Mouse (Mus musculus) limb, embryonic 14.5 days (tissue): ENCODE results near the gene Trim8. TPM values are rescaled to one million over a fixed set of nuclear protein-coding genes. Genes with fewer than 3 reads are reported as not detected.

Experiments used
- ATAC-seq: fragments of 200-750 bp; cut with Nextera tagmentation; 2 replicates; pipeline ENCODE4 v1.8.0; 2017; ENCODE audit warnings: low read depth, moderate number of reproducible peaks, moderate TSS enrichment; ENCODE audit not compliant: low FRiP score
- DNase-seq: peaks from one replicate; pipeline ENCODE4 v3.0.0-alpha.2; 2015; ENCODE audit warnings: low spot score
- H3K27ac ChIP-seq: fragments of 300-500 bp; sonication (generic); replicated peaks from 2 replicates; pipeline ENCODE4 v1.5.1; 2014; ENCODE audit warnings: low read depth, mild to moderate bottlenecking, low read length, moderate library complexity, mixed read lengths
- H3K27me3 ChIP-seq: fragments of 300-500 bp; sonication (generic); 2 replicates; pipeline ENCODE4 v1.6.1; 2014; ENCODE audit warnings: low read length, mixed read lengths; ENCODE audit not compliant: control insufficient read depth, insufficient read depth
- H3K36me3 ChIP-seq: fragments of 300-500 bp; sonication (generic); 2 replicates; pipeline ENCODE4 v1.6.1; 2014; ENCODE audit warnings: mild to moderate bottlenecking, low read length, moderate library complexity, mixed read lengths; ENCODE audit not compliant: control insufficient read depth, insufficient read depth
- H3K4me1 ChIP-seq: fragments of 300-500 bp; sonication (generic); 2 replicates; pipeline ENCODE4 v1.6.1; 2014; ENCODE audit warnings: antibody characterized with exemption, low read length, mixed read lengths; ENCODE audit not compliant: control insufficient read depth, insufficient read depth
- H3K4me2 ChIP-seq: fragments of 300-500 bp; sonication (generic); replicated peaks from 2 replicates; pipeline ENCODE4 v1.6.1; 2014; ENCODE audit warnings: low read depth, mild to moderate bottlenecking, low read length, moderate library complexity; ENCODE audit not compliant: severe bottlenecking
- H3K4me3 ChIP-seq: fragments of 300-500 bp; sonication (generic); replicated peaks from 2 replicates; pipeline ENCODE4 v1.5.1; 2014; ENCODE audit warnings: low read length
- H3K9ac ChIP-seq: fragments of 300-500 bp; sonication (generic); 2 replicates; pipeline ENCODE4 v1.6.1; 2014; ENCODE audit warnings: mild to moderate bottlenecking, low read depth, low read length, moderate library complexity; ENCODE audit not compliant: severe bottlenecking
- H3K9me3 ChIP-seq: fragments of 300-500 bp; sonication (generic); 2 replicates; pipeline ENCODE4 v1.6.1; 2016; ENCODE audit warnings: low read length; ENCODE audit not compliant: control insufficient read depth
- POLR2A ChIP-seq: fragments of 200-500 bp; IDR thresholded peaks from 2 replicates; pipeline ENCODE4 v1.8.0; 2012; ENCODE audit warnings: inconsistent platforms, mild to moderate bottlenecking, moderate library complexity, borderline replicate concordance; ENCODE audit not compliant: insufficient read depth, insufficient read length; ENCODE audit errors: extremely low read depth
- WGBS: fragments of 180-500 bp; shearing (Covaris S2); extraction: QIAGEN DNeasy Blood & Tissue Kit; methylation state at CpG from one replicate; pipeline ENCODE4 v1.1.7; 2014; 5-methylcytosine and 5-hydroxymethylcytosine counted together
- polyA plus RNA-seq, 2 experiments: library from polyadenylated mRNA; depleted of rRNA in 1 of 2; stranded (reverse) in 1 of 2; unstranded in 1 of 2; fragments of >200 nt; fragmentation: Nextera tagmentation in 1 of 2; extraction: Ambion mirVana in 1 of 2; gene quantifications; 2 replicates each; pipeline versions ENCODE4 v1.2.1 to v1.2.3; 2012 to 2014

The Trim8 gene
- polyA plus RNA-seq, 2 experiments, result 21.5 to 22.7 TPM

- no peaks in the 10 kb centered on the region for H3K9me3 ChIP-seq
- peaks cover 66% of the 10 kb centered on the region for H3K4me1 ChIP-seq
- H3K4me3 ChIP-seq, result 0 out of 2 replicates have a peak overlapping the region, but pooled peaks have one; percentile 4
- 37% methylated on average over 14 of the region's 14 CpGs for WGBS
- peak overlapping the region; percentile 39 for H3K4me2 ChIP-seq
- H3K27me3 ChIP-seq, result no peaks in the 10 kb centered on the region
- 0 out of 2 replicates have a peak overlapping the region, but pooled peaks have one; percentile 55 for H3K27ac ChIP-seq
- no peaks in the 10 kb centered on the region for H3K36me3 ChIP-seq
- DNase-seq (peak; percentile 51), ATAC-seq (no peak)
- no peak for TF ChIP-seq POLR2A
- 0 out of 2 replicates have a peak overlapping the region, but pooled peaks have one; percentile 3 for H3K9ac ChIP-seq
These were observed 23.3 kb downstream of the Trim8 start for GRCm38 (mm10) chr19:46524601-46525321.

GRCm38 (mm10) chr19:46525691-46526631 is 24.5 kb downstream of the Trim8 start:
- TF ChIP-seq POLR2A, result no peak
- no peak overlapping the region for H3K4me3 ChIP-seq
- 31% methylated on average over 10 of the region's 10 CpGs for WGBS

DNA sequence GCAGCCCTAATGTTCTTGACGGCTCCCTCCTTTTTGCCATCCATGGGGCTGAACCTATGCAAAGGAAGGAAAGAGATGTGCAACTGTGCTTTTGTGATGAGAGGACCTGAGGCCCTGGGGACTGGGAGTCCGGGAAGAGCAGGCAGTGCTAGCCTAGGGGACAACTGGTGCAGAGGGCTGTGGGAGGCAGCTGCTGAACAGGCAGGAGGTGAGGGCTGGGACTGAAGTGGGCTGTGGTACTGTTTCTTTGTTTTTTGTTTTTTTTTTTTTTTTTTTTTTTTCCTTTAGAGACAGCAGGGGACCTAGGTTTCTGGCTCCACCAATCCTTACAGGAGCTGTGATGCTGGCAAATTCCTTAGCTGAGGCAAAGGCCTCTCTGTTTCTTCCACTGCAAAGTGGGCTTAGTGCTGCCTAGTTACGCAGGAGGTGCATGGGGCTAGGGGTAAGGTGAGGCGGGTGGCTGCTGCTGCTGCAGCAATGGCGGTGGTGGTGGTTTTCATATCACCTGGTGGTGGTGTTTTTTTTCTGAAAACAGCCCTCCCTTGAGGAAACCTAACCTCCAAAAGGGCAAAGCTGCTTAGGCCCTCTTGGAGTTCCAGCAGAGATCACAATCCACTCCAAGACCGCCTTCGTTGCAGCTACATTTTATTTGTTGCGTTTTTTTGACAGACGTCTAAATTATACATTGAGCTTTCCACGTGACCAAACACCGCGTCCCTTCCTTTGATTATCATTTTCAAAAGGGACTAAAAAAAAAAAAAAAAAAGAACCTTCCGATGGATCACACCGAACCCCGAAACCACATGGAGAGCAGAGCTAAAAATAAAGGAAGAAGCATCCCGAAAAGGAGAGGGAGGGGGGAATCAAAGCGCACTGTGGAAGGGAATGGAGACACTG is 26.4 kb downstream of the Trim8 start:
- Histone ChIP-seq H3K9ac (no peak overlapping the region), H3K27ac (no peak overlapping the region), H3K4me3 (peak overlapping the region; percentile 21; the same call in 1 of the 2 replicates), H3K4me2 (peak overlapping the region; percentile 49), H3K9me3 (no peaks in the 10 kb centered on the region), H3K27me3 (no peaks in the 10 kb centered on the region), H3K36me3 (no peaks in the 10 kb centered on the region), H3K4me1 (peaks cover 91% of the 10 kb centered on the region)
- 21% methylated on average over 17 of the region's 17 CpGs for WGBS
- DNase-seq, result no peak
- no peak for TF ChIP-seq POLR2A
- ATAC-seq, result no peak

More at GRCm38 (mm10) chr19:46525691-46526631, 24.5 kb downstream of the Trim8 start:
- DNase-seq (no peak), ATAC-seq (no peak)
- H3K27me3 ChIP-seq, result no peaks in the 10 kb centered on the region
- no peaks in the 10 kb centered on the region for H3K36me3 ChIP-seq
- H3K9me3 ChIP-seq, result no peaks in the 10 kb centered on the region
- H3K27ac ChIP-seq, result no peak overlapping the region
- H3K9ac ChIP-seq, result no peak overlapping the region
- H3K4me2 ChIP-seq, result no peak overlapping the region
- peaks cover 78% of the 10 kb centered on the region for H3K4me1 ChIP-seq

GRCm38 (mm10) chr19:46528529-46529213 is 27.2 kb downstream of the Trim8 start:
- no peaks in the 10 kb centered on the region for H3K27me3 ChIP-seq
- H3K36me3 ChIP-seq, result no peaks in the 10 kb centered on the region
- H3K4me1 ChIP-seq, result peaks cover 87% of the 10 kb centered on the region
- peak overlapping the region; percentile 49 for H3K4me2 ChIP-seq
- H3K4me3 ChIP-seq, result peak overlapping the region; percentile 21
- 2% methylated on average over 20 of the region's 20 CpGs for WGBS
- H3K9me3 ChIP-seq, result no peaks in the 10 kb centered on the region
- peak overlapping the region; percentile 58 for H3K27ac ChIP-seq
- peak overlapping the region; percentile 34 for H3K9ac ChIP-seq
- TF ChIP-seq POLR2A, result no peak
- ATAC-seq, result 0 out of 2 replicates have a peak, but pooled peaks have one; percentile 13
- DNase-seq, result no peak
